20 mouse cellular contexts compared by ENCODE assay signal in the genomic region with DNA sequence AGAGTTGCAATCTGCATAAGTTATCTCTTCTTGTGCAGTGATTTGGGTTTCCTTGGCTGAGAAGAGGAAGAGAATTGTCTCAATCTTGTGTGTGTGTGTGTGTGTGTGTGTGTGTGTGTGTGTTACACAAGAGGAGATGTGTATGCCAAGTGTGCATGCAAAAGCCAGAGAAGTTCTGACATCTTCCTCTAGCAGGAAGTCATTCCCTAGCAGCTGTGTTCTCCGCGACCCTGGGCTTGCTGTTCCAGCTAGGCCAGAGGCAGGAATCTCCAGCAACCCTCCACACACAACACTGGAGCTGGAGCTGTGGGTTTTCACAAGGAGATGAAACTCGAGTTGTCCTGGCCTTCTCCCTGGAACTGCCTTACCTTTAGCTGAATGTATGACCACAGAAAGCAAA. TPM values are rescaled to one million over a fixed set of nuclear protein-coding genes. Genes with fewer than 3 reads are reported as not detected.
DNase-seq lines count a peak whose midpoint lies in the region; TF ChIP-seq lines count a peak whose summit lies in the region.
"Had no signal": no experiment of that assay in that cellular context is flagged by ENCODE, and none has a peak within 500 bp of the region (broad histone marks: within the 10 kb centered on the region; RNA-seq: fewer than 3 reads in every experiment).

No protein-coding gene starts in this region.

- no peaks in the 10 kb centered on the region for H3K27me3 ChIP-seq in MEL (ENCODE audit: control insufficient read depth in 1 of 2, insufficient read depth in 2 of 2, low read length in 2 of 2)
- no peaks in the 10 kb centered on the region for H3K27me3 ChIP-seq in embryonic facial prominence, embryonic 10.5 days (replicated peaks; ENCODE audit: low read depth, poor library complexity, severe bottlenecking)

- TF ChIP-seq RAD21 in MEL (IDR thresholded peaks at IDR 0.05; ENCODE audit: low read depth, low read length), result no peak

- H3K4me3 ChIP-seq in MEL (ENCODE audit: control insufficient read depth in 1 of 2, insufficient read depth in 1 of 2, low read depth in 2 of 2, low read length in 2 of 2), result no peak overlapping the region
- no peak overlapping the region for H3K4me3 ChIP-seq in embryonic facial prominence, embryonic 10.5 days
- H3K4me3 ChIP-seq: forebrain, embryonic 12.5 days; left cerebral cortex, adult 2 months; midbrain, embryonic 10.5 days had no signal

- H3K36me3 ChIP-seq in MEL (ENCODE audit: control insufficient read depth in 1 of 2, insufficient read depth in 2 of 2, low read length in 2 of 2), result no peaks in the 10 kb centered on the region; a peak in 1 of 4 replicates
- no peaks in the 10 kb centered on the region for H3K36me3 ChIP-seq in embryonic facial prominence, embryonic 10.5 days (replicated peaks)
- H3K36me3 ChIP-seq: forebrain, embryonic 12.5 days; midbrain, embryonic 10.5 days had no signal

- no peak overlapping the region for H3K27ac ChIP-seq in MEL (ENCODE audit: control insufficient read depth, low read depth, low read length)
- H3K27ac ChIP-seq in embryonic facial prominence, embryonic 10.5 days (replicated peaks), result peak overlapping the region; percentile 66
- H3K27ac ChIP-seq: forebrain, embryonic 12.5 days; kidney, postnatal 0 days; left cerebral cortex, adult 2 months; macrophage; midbrain, embryonic 10.5 days had no signal

- TF ChIP-seq POLR2A in MEL (IDR thresholded peaks at IDR 0.05; ENCODE audit: control insufficient read depth in 1 of 2, insufficient read depth in 1 of 2, low read depth in 1 of 2, low read length in 2 of 2, poor library complexity in 1 of 2), result no peak

- no peaks in the 10 kb centered on the region for H3K4me1 ChIP-seq in MEL (ENCODE audit: control insufficient read depth in 1 of 2, insufficient read depth in 2 of 2, low read length in 2 of 2)
- H3K4me1 ChIP-seq in embryonic facial prominence, embryonic 10.5 days, result peaks cover 70% of the 10 kb centered on the region

- intact Hi-C loops in heart, postnatal 36 days (cut with DNase I), result no loop called here

- no peak for TF ChIP-seq EP300 in MEL (IDR thresholded peaks at IDR 0.05; ENCODE audit: low read depth in 1 of 2, low read length in 2 of 2)

- no peak for TF ChIP-seq CTCF in MEL (IDR thresholded peaks at IDR 0.05 in 2 of 3, conservative IDR thresholded peaks at IDR 0.05 in 1 of 3; ENCODE audit: control insufficient read depth in 1 of 3, insufficient read depth in 1 of 3, low read depth in 2 of 3, low read length in 3 of 3, poor library complexity in 1 of 3, severe bottlenecking in 1 of 3)

- WGBS in embryonic facial prominence, embryonic 10.5 days, result 60% methylated on average over 3 of the region's 3 CpGs

- H3K9ac ChIP-seq in MEL (ENCODE audit: control insufficient read depth, low read depth, low read length, poor library complexity, severe bottlenecking), result no peak overlapping the region
- H3K9ac ChIP-seq: forebrain, embryonic 12.5 days had no signal

- H3K9me3 ChIP-seq in MEL (replicated peaks; ENCODE audit: insufficient read depth, low read length), result no peaks in the 10 kb centered on the region
- H3K9me3 ChIP-seq in embryonic facial prominence, embryonic 10.5 days, result no peaks in the 10 kb centered on the region
- H3K9me3 ChIP-seq: forebrain, embryonic 12.5 days; midbrain, embryonic 10.5 days had no signal

- DNase-seq in heart, postnatal 4 days, result peak; percentile 22
- no peak for DNase-seq in heart, postnatal 36 days
- DNase-seq in kidney, postnatal 36 days, result peak; percentile 7 to 24
- DNase-seq in kidney, adult 11 months, result no peak
- no peak for DNase-seq in MEL (ENCODE audit: low read depth, low spot score)
- DNase-seq in embryonic facial prominence, embryonic 10.5 days (ENCODE audit: low spot score), result no peak
- DNase-seq in yolk sac, embryonic 10.5 days (ENCODE audit: low spot score), result no peak
- DNase-seq: adrenal gland, postnatal 14 days; cerebellum, adult 11-12 months; cerebellum, postnatal 36 days; layer of hippocampus, adult 9-11 months; left cerebral cortex, postnatal 4 days; right cerebral cortex, postnatal 14 days; spleen, adult 18-20 months; thymus, postnatal 36 days had no signal

- no peaks in the 10 kb centered on the region for H3K79me2 ChIP-seq in MEL (ENCODE audit: control insufficient read depth, insufficient read depth, low read length, poor library complexity)

TF ChIP-seq in MEL, 35 proteins besides CTCF, POLR2A, EP300 and RAD21:
- TF ChIP-seq ZNF384 (IDR thresholded peaks at IDR 0.05; ENCODE audit: low read depth, low read length) (no peak), RCOR1 (IDR thresholded peaks at IDR 0.05; ENCODE audit: low read depth, low read length) (peak; percentile 83)

RNA-seq across cellular contexts. Expression of a gene that starts 38.9 kb away (rescaled TPM):
- 100 to 1,000 TPM in 1 of 2 experiments, 10 to 100 TPM in 1; 94.9 to 103 TPM for total RNA-seq in heart, postnatal 4 days (2021)
- 100 to 1,000 TPM; 157 to 158 TPM for total RNA-seq in heart, postnatal 36 days (2021)
- total RNA-seq in MEL (2012; rRNA removed), result 46.5 and 49.1 TPM in 2 replicates
- 10 to 100 TPM in 1 of 2 experiments, not detected in 1; 40.0 TPM for polyA plus RNA-seq in MEL (2012; ENCODE audit: insufficient read depth in 1 of 2, insufficient read length in 2 of 2, low read depth in 1 of 2, low replicate concordance in 2 of 2, missing spikeins in 1 of 2)
- 55.9 and 56.2 TPM in 2 replicates for polyA plus RNA-seq in embryonic facial prominence, embryonic 10.5 days (2016; fragmentation: Nextera tagmentation; extraction: Ambion mirVana)

Comparison
In these comparisons a context has a peak if more than half of its experiments do, and no peak if none do; other contexts are left out.
1. DNase-seq: peak in heart, postnatal 4 days (single experiment) and kidney, postnatal 36 days (2 of 2); none in heart, postnatal 36 days (0 of 2), kidney, adult 11 months (single experiment), MEL (single experiment), embryonic facial prominence, embryonic 10.5 days (single experiment) and yolk sac, embryonic 10.5 days (single experiment).